Mouse (Mus musculus) MEL (cell line): ENCODE measurements around the gene Wdr34. TPM values are rescaled to one million over a fixed set of nuclear protein-coding genes. Genes with fewer than 3 reads are reported as not detected.

Experiments used
- DNase-seq: peaks from one replicate; pipeline ENCODE4 v3.0.0; 2011; ENCODE audit warnings: low read depth, low spot score
- H3K27ac ChIP-seq: 2 replicates; pipeline ENCODE4 v1.5.1; 2012; ENCODE audit warnings: low read depth, mild to moderate bottlenecking, control low read depth, low read length, moderate library complexity; ENCODE audit not compliant: control insufficient read depth
- H3K27me3 ChIP-seq, 2 experiments: fragments of 150-350 bp in 1 of 2; sonication (generic) in 1 of 2; 2 replicates each; pipeline ENCODE4 v1.6.1; 2012; ENCODE audit warnings: low read length in 2 of 2, mild to moderate bottlenecking in 2 of 2, improper control_type of control experiment in 1 of 2, moderate library complexity in 1 of 2; ENCODE audit not compliant: insufficient read depth in 2 of 2, control insufficient read depth in 1 of 2
- H3K36me3 ChIP-seq, 2 experiments: 2 replicates each; pipeline ENCODE4 v1.6.1; 2012 to 2014; ENCODE audit warnings: low read length in 2 of 2, improper control_type of control experiment in 1 of 2, inconsistent platforms in 1 of 2, mild to moderate bottlenecking in 1 of 2; ENCODE audit not compliant: insufficient read depth in 2 of 2, control insufficient read depth in 1 of 2
- H3K4me1 ChIP-seq, 2 experiments: fragments of 150-350 bp in 1 of 2; sonication (generic) in 1 of 2; 2 replicates each; pipeline ENCODE4 v1.6.1; 2012; ENCODE audit warnings: low read length in 2 of 2, improper control_type of control experiment in 1 of 2, mild to moderate bottlenecking in 1 of 2; ENCODE audit not compliant: insufficient read depth in 2 of 2, control insufficient read depth in 1 of 2
- H3K4me3 ChIP-seq, 2 experiments: fragments of 150-350 bp in 1 of 2; sonication (generic) in 1 of 2; 2 replicates each; pipeline ENCODE4 v1.5.1; 2012; ENCODE audit warnings: low read depth in 2 of 2, low read length in 2 of 2, mild to moderate bottlenecking in 2 of 2, moderate library complexity in 2 of 2, control low read depth in 1 of 2, improper control_type of control experiment in 1 of 2; ENCODE audit not compliant: control insufficient read depth in 1 of 2, insufficient read depth in 1 of 2
- H3K79me2 ChIP-seq: 2 replicates; pipeline ENCODE4 v1.6.1; 2012; ENCODE audit warnings: mild to moderate bottlenecking, low read length, moderate library complexity; ENCODE audit not compliant: control insufficient read depth, poor library complexity, insufficient read depth
- H3K9ac ChIP-seq: 2 replicates; pipeline ENCODE4 v1.6.1; 2012; ENCODE audit warnings: low read depth, mild to moderate bottlenecking, control low read depth, low read length, moderate library complexity; ENCODE audit not compliant: control insufficient read depth, poor library complexity, severe bottlenecking
- H3K9me3 ChIP-seq: fragments of 150-350 bp; sonication (generic); replicated peaks from 2 replicates; pipeline ENCODE4 v1.6.1; 2012; ENCODE audit warnings: mild to moderate bottlenecking, low read length, improper control_type of control experiment, moderate library complexity; ENCODE audit not compliant: insufficient read depth
- BHLHE40 ChIP-seq: IDR thresholded peaks from 2 replicates; pipeline ENCODE4 v1.6.1; 2012; ENCODE audit warnings: low read depth, mild to moderate bottlenecking, inconsistent platforms, low read length, improper control_type of control experiment, borderline replicate concordance
- CHD2 ChIP-seq: IDR thresholded peaks from 2 replicates; pipeline ENCODE4 v1.6.1; 2011; ENCODE audit warnings: low read length, improper control_type of control experiment
- CTCF ChIP-seq, 3 experiments: IDR thresholded peaks in 2 of 3; conservative IDR thresholded peaks in 1 of 3; 2 replicates each; pipeline ENCODE4 v1.5.1; 2011 to 2012; ENCODE audit warnings: low read length in 3 of 3, low read depth in 2 of 3, mild to moderate bottlenecking in 2 of 3, improper control_type of control experiment in 1 of 3, inconsistent platforms in 1 of 3, mixed read lengths in 1 of 3, moderate library complexity in 1 of 3; ENCODE audit not compliant: control insufficient read depth in 1 of 3, insufficient read depth in 1 of 3, poor library complexity in 1 of 3, severe bottlenecking in 1 of 3
- ELF1 ChIP-seq: IDR thresholded peaks from 2 replicates; pipeline ENCODE4 v1.6.1; 2014; ENCODE audit warnings: low read depth, mild to moderate bottlenecking, inconsistent platforms, low read length, improper control_type of control experiment, moderate library complexity
- ETS1 ChIP-seq: IDR thresholded peaks from 2 replicates; pipeline ENCODE4 v1.6.1; 2012; ENCODE audit warnings: low read depth, mild to moderate bottlenecking, inconsistent platforms, low read length, improper control_type of control experiment, moderate library complexity
- KAT2A ChIP-seq: conservative IDR thresholded peaks from 2 replicates; pipeline ENCODE4 v1.6.1; 2012; ENCODE audit warnings: low read depth, low read length, improper control_type of control experiment, inconsistent platforms
- MAX ChIP-seq: IDR thresholded peaks from 2 replicates; pipeline ENCODE4 v1.6.1; 2011; ENCODE audit warnings: low read length, improper control_type of control experiment
- MAZ ChIP-seq: IDR thresholded peaks from 2 replicates; pipeline ENCODE4 v1.6.1; 2012; ENCODE audit warnings: low read depth, mild to moderate bottlenecking, inconsistent platforms, low read length, improper control_type of control experiment
- MEF2A ChIP-seq: IDR thresholded peaks from 2 replicates; pipeline ENCODE4 v1.6.1; 2014; ENCODE audit warnings: low read depth, mild to moderate bottlenecking, inconsistent platforms, low read length, improper control_type of control experiment; ENCODE audit not compliant: poor library complexity, insufficient replicate concordance, severe bottlenecking; ENCODE audit errors: extremely low read depth
- MXI1 ChIP-seq: IDR thresholded peaks from 2 replicates; pipeline ENCODE4 v1.6.1; 2011; ENCODE audit warnings: mild to moderate bottlenecking, low read depth, low read length, improper control_type of control experiment
- MYB ChIP-seq: IDR thresholded peaks from 2 replicates; pipeline ENCODE4 v1.6.1; 2011; ENCODE audit warnings: mild to moderate bottlenecking, low read depth, low read length, improper control_type of control experiment
- MYC ChIP-seq: IDR thresholded peaks from 2 replicates; pipeline ENCODE4 v1.6.1; 2011; ENCODE audit warnings: low read depth, mild to moderate bottlenecking, low read length, improper control_type of control experiment, moderate library complexity
- NELFE ChIP-seq: IDR thresholded peaks from 2 replicates; pipeline ENCODE4 v1.6.1; 2011; ENCODE audit warnings: low read depth, low read length, improper control_type of control experiment
- NRF1 ChIP-seq: IDR thresholded peaks from 2 replicates; pipeline ENCODE4 v1.6.1; 2014; ENCODE audit warnings: low read depth, mild to moderate bottlenecking, inconsistent platforms, low read length, improper control_type of control experiment, moderate library complexity; ENCODE audit not compliant: poor library complexity, insufficient read depth, severe bottlenecking
- POLR2A ChIP-seq, 2 experiments: IDR thresholded peaks; 2 replicates each; pipeline ENCODE4 v1.6.1; 2011 to 2012; ENCODE audit warnings: low read length in 2 of 2, mild to moderate bottlenecking in 2 of 2, control low read depth in 1 of 2, improper control_type of control experiment in 1 of 2, low read depth in 1 of 2, moderate library complexity in 1 of 2; ENCODE audit not compliant: control insufficient read depth in 1 of 2, insufficient read depth in 1 of 2, poor library complexity in 1 of 2
- POLR2AphosphoS5 ChIP-seq: IDR thresholded peaks from 2 replicates; pipeline ENCODE4 v1.6.1; 2012; ENCODE audit warnings: low read depth, borderline replicate concordance, mild to moderate bottlenecking, inconsistent platforms, low read length, moderate library complexity, mixed read lengths
- RCOR1 ChIP-seq: IDR thresholded peaks from 2 replicates; pipeline ENCODE4 v1.6.1; 2012; ENCODE audit warnings: low read depth, mild to moderate bottlenecking, inconsistent platforms, low read length, improper control_type of control experiment
- SIN3A ChIP-seq: IDR thresholded peaks from 2 replicates; pipeline ENCODE4 v1.6.1; 2012; ENCODE audit warnings: low read length, improper control_type of control experiment, inconsistent platforms
- SMC3 ChIP-seq: IDR thresholded peaks from 2 replicates; pipeline ENCODE4 v1.6.1; 2011; ENCODE audit warnings: low read depth, low read length, improper control_type of control experiment
- TAL1 ChIP-seq: IDR thresholded peaks from 2 replicates; pipeline ENCODE4 v1.6.1; 2012; ENCODE audit warnings: mild to moderate bottlenecking, inconsistent platforms, low read length, moderate library complexity, mixed read lengths
- TBP ChIP-seq: IDR thresholded peaks from 2 replicates; pipeline ENCODE4 v1.8.0; 2011; ENCODE audit warnings: low read depth, low read length, improper control_type of control experiment
- TCF12 ChIP-seq: IDR thresholded peaks from 2 replicates; pipeline ENCODE4 v1.6.1; 2014; ENCODE audit warnings: low read depth, mild to moderate bottlenecking, inconsistent platforms, low read length, improper control_type of control experiment, moderate library complexity
- USF1 ChIP-seq: IDR thresholded peaks from 2 replicates; pipeline ENCODE4 v1.6.1; 2014; ENCODE audit warnings: low read depth, mild to moderate bottlenecking, inconsistent platforms, low read length, improper control_type of control experiment, moderate library complexity
- ZC3H11A ChIP-seq: IDR thresholded peaks from 2 replicates; pipeline ENCODE4 v1.6.1; 2012; ENCODE audit warnings: low read depth, mild to moderate bottlenecking, inconsistent platforms, low read length, improper control_type of control experiment
- ZKSCAN1 ChIP-seq: IDR thresholded peaks from 2 replicates; pipeline ENCODE4 v1.6.1; 2012; ENCODE audit warnings: low read depth, mild to moderate bottlenecking, inconsistent platforms, low read length, improper control_type of control experiment, moderate library complexity
- ZMIZ1 ChIP-seq: IDR thresholded peaks from 2 replicates; pipeline ENCODE4 v1.6.1; 2012; ENCODE audit warnings: low read depth, mild to moderate bottlenecking, inconsistent platforms, low read length, improper control_type of control experiment, moderate library complexity
- ZNF384 ChIP-seq: IDR thresholded peaks from 2 replicates; pipeline ENCODE4 v1.6.1; 2012; ENCODE audit warnings: low read depth, mild to moderate bottlenecking, inconsistent platforms, low read length, improper control_type of control experiment
- polyA plus RNA-seq, 2 experiments: library from polyadenylated mRNA; stranded (reverse) in 1 of 2; unstranded in 1 of 2; fragments of >175 nt in 1 of 2; fragments of >200 nt in 1 of 2; gene quantifications; 2 replicates each; pipeline versions ENCODE4 v1.2.1 to v1.2.4; 2012; ENCODE audit warnings: low replicate concordance in 2 of 2, low read depth in 1 of 2; ENCODE audit not compliant: insufficient read length in 2 of 2, insufficient read depth in 1 of 2, missing spikeins in 1 of 2
- total RNA-seq: library from RNA; depleted of rRNA; stranded (reverse); fragments of 300-350 nt; gene quantifications from 2 replicates; pipeline ENCODE4 v1.2.3, GENCODE M21; 2012

Wdr34 gene
- total and polyA plus RNA-seq, 3 experiments, result 49.3 to 78.3 TPM; not detected in 1

GRCm38 (mm10) chr2:30095882-30096527 lies 47.3 kb upstream of the Wdr34 start (continued):
- TF ChIP-seq ETS1 (no peak), KAT2A (no peak)

- Histone ChIP-seq H3K27ac (peak overlapping the region; percentile 74), H3K27me3 (no peaks in the 10 kb centered on the region), H3K4me3 (peak overlapping the region; percentile 79 to 82), H3K36me3 (peaks cover 0 to 6% of the 10 kb centered on the region in 2 experiments; a peak in 1 of 4 replicates), H3K9ac (peak overlapping the region; percentile 85), H3K79me2 (peaks cover 20% of the 10 kb centered on the region), H3K9me3 (no peaks in the 10 kb centered on the region), H3K4me1 (peaks cover 0 to 16% of the 10 kb centered on the region in 2 experiments; a peak in 2 of 4 replicates)
- peak; percentile 80 for DNase-seq
- peak; percentile 81 for TF ChIP-seq ZMIZ1
- no peak for TF ChIP-seq POLR2AphosphoS5
- peak; percentile 57 for TF ChIP-seq NRF1
- TF ChIP-seq TCF12, result no peak
- TF ChIP-seq POLR2A (IDR thresholded peaks at IDR 0.05; ENCODE audit: control insufficient read depth in 1 of 2, insufficient read depth in 1 of 2, low read depth in 1 of 2, low read length in 2 of 2, poor library complexity in 1 of 2), result peak in 1 of 2 experiments; percentile 30; a peak in 2 of 4 replicates
Measured at GRCm38 (mm10) chr2:30094208-30094588, 45.5 kb upstream of the Wdr34 start.

- peaks cover 0 to 16% of the 10 kb centered on the region in 2 experiments; a peak in 2 of 4 replicates for H3K4me1 ChIP-seq
- no peaks in the 10 kb centered on the region for H3K27me3 ChIP-seq
- H3K4me3 ChIP-seq, result peak within 1 kb of the TSS; percentile 85 to 90
- H3K27ac ChIP-seq, result peak within 1 kb of the TSS; percentile 74
- H3K9me3 ChIP-seq, result no peaks in the 10 kb centered on the region
- H3K36me3 ChIP-seq, result peaks cover 0 to 6% of the 10 kb centered on the region in 2 experiments; a peak in 1 of 4 replicates
- H3K79me2 ChIP-seq, result peaks cover 20% of the 10 kb centered on the region
- H3K9ac ChIP-seq, result peak within 1 kb of the TSS; percentile 85
- peak; percentile 100 for DNase-seq
- TF ChIP-seq MXI1 (peak; percentile 95), POLR2AphosphoS5 (no peak), CHD2 (no peak), CTCF (IDR thresholded peaks at IDR 0.05 in 2 of 3, conservative IDR thresholded peaks at IDR 0.05 in 1 of 3; ENCODE audit: control insufficient read depth in 1 of 3, insufficient read depth in 1 of 3, low read depth in 2 of 3, low read length in 3 of 3, poor library complexity in 1 of 3, severe bottlenecking in 1 of 3) (no peak), TBP (peak; percentile 89), SMC3 (no peak), KAT2A (0 out of 2 replicates have a peak, but pooled peaks have one; percentile 42), ZMIZ1 (peak; percentile 73), USF1 (peak; percentile 68), ZNF384 (no peak), ELF1 (peak; percentile 89), ZC3H11A (no peak), MAX (peak; percentile 93), ZKSCAN1 (no peak), MYC (peak; percentile 96), NELFE (peak; percentile 93), MAZ (peak; percentile 33; the same call in 1 of the 2 replicates), TAL1 (no peak), SIN3A (peak; percentile 84), ETS1 (0 out of 2 replicates have a peak, but pooled peaks have one; percentile 17), MEF2A (no peak), BHLHE40 (no peak), MYB (no peak), TCF12 (peak; percentile 38; the same call in 1 of the 2 replicates), RCOR1 (0 out of 2 replicates have a peak, but pooled peaks have one; percentile 5)
Measured at GRCm38 (mm10) chr2:30093471-30094207, 45.0 kb upstream of the Wdr34 start, which contains the start of gene Zdhhc12. TSS of gene Zdhhc12 (minus strand) at chr2:30093648.
